Mouse (Mus musculus): ENCODE data around the gene Pate4. TPM values are rescaled to one million over a fixed set of nuclear protein-coding genes. Genes with fewer than 3 reads are reported as not detected.

Gene Pate4
- polyA plus RNA-seq, 1 experiment from 2014 or later, result not detected

DNA sequence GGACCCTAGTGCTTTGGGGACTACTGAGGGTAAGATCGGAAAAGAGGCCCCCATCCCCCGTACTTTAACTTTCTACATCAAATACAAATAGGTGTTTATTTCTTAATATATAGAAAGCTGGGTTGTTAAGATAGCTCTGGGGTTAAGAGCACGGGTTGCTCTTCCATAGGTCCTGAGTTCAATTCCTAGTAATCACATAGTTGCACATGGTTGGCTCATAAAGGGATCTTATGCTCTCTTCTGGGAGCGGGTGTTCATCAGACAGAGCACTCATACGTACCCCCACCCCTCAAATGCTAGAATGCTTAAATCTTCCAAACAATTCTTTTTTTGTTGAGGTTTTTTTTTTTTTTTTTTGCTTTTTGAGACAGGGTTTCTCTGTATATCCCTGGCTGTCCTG lies 41.1 kb downstream of the Pate4 start:
- H3K9me3 ChIP-seq (replicated peaks; ENCODE audit: control insufficient read depth, low read length), result no peaks in the 10 kb centered on the region
- no peak for ATAC-seq (replicated peaks; ENCODE audit: extremely low read depth, insufficient read depth, low FRiP score)
- 5% methylated on average over 5 of the region's 5 CpGs for WGBS
- H3K9ac ChIP-seq (ENCODE audit: low read length), result peak overlapping the region; percentile 75
- H3K4me1 ChIP-seq (ENCODE audit: control insufficient read depth, insufficient read depth, low read length), result peaks cover 5% of the 10 kb centered on the region
- H3K27ac ChIP-seq (ENCODE audit: low read length), result peak overlapping the region; percentile 90
- H3K27me3 ChIP-seq (ENCODE audit: control insufficient read depth, insufficient read depth, low read length), result peaks cover 7% of the 10 kb centered on the region
- H3K4me2 ChIP-seq (ENCODE audit: low read depth, low read length), result peak overlapping the region; percentile 69
- H3K4me3 ChIP-seq (ENCODE audit: low read length), result peak overlapping the region; percentile 74
- peaks cover 15% of the 10 kb centered on the region for H3K36me3 ChIP-seq (ENCODE audit: control insufficient read depth, insufficient read depth)

DNA sequence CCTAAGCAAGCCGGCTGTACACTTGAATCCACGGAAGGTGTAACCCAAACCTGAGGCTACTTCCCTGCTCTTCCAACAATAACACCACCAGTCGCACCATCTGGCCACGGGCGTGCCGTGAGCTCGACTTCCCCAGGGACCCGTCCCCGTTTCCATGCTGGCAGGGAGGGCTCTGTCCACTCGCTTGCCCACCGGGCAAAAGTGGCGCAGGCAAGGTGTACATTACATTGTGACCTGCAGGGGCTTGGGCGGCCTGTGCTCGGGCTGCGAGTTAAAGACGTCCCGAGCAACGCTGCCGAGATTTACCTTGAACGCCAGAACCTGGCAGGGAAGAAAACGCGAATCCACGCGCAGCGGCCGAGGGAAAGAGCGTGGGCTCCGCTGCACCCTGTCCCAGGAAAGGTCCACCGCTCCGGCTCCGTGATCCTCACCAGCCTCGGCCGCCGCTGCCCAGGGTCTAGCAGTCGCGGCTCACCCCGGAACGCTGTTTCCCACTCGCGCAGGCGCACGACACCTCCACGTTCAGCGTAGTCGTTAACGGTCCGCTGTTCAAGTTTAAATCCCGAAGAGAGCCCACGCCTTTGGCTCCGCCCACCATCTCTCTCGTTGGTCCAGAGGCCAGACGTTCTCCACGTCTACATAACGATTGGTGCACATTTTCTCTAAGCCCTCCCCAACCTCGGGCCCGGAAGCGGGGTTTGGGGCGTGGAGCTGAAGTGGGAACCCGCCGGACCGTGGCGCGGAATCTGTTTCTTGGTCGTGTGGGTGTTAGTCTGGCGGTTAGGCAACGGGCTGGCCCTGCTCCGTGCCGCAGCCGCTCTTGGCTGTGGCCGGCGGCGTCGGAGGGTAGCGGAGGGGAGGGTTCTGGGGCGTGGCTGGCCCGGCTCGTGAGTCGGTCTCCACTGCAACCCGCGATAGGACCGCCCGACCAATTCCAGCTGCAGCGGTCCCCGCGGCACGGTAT lies 41.9 kb downstream of the Pate4 start, which contains the start of the genes Pate2 and Hyls1:
Gene Pate2, plus strand, starts transcription at position 714 of the 964 bp plus-strand sequence.
Gene Hyls1, minus strand, starts transcription at position 828 of the 964 bp plus-strand sequence.
- Histone ChIP-seq H3K4me3 (ENCODE audit: low read length) (peak within 1 kb of the TSS; percentile 74), H3K27me3 (ENCODE audit: control insufficient read depth, insufficient read depth, low read length) (peaks cover 7% of the 10 kb centered on the region), H3K36me3 (ENCODE audit: control insufficient read depth, insufficient read depth) (peaks cover 15% of the 10 kb centered on the region), H3K4me1 (ENCODE audit: control insufficient read depth, insufficient read depth, low read length) (peaks cover 11% of the 10 kb centered on the region), H3K9ac (ENCODE audit: low read length) (peak within 1 kb of the TSS; percentile 85), H3K9me3 (replicated peaks; ENCODE audit: control insufficient read depth, low read length) (no peaks in the 10 kb centered on the region), H3K4me2 (ENCODE audit: low read depth, low read length) (peak within 1 kb of the TSS; percentile 71), H3K27ac (ENCODE audit: low read length) (peak within 1 kb of the TSS; percentile 90)
- ATAC-seq (replicated peaks; ENCODE audit: extremely low read depth, insufficient read depth, low FRiP score), result peak; percentile 98
- under 1% methylated on average over 86 of the region's 86 CpGs for WGBS

DNA sequence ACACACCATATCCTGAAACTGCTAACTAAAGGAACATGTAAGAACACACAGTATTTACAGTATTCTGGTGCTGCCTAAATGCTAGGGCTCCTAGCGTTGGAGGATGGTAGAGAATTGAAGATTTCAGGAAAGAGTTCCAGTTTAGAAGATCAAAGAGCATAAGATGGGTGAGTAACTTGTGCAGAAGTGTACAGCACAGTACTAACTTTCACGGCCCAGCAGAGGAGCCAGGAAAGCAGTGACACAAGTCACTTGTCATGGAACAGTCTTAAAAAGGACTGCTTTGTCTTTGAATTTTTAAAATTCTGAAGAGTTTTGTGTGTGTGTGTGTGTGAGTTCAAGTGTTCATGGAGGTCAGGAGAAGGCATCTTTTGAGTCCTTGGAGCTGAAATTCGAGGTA lies 43.7 kb downstream of the Pate4 start:
- peaks cover 8% of the 10 kb centered on the region for H3K4me1 ChIP-seq (ENCODE audit: control insufficient read depth, insufficient read depth, low read length)
- H3K9me3 ChIP-seq (replicated peaks; ENCODE audit: control insufficient read depth, low read length), result no peaks in the 10 kb centered on the region
- H3K27me3 ChIP-seq (ENCODE audit: control insufficient read depth, insufficient read depth, low read length), result no peaks in the 10 kb centered on the region
- no peak overlapping the region for H3K9ac ChIP-seq (ENCODE audit: low read length)
- WGBS, result 89% methylated on average over 3 of the region's 3 CpGs
- H3K4me2 ChIP-seq (ENCODE audit: low read depth, low read length), result no peak overlapping the region
- H3K27ac ChIP-seq (ENCODE audit: low read length), result no peak overlapping the region
- peaks cover 15% of the 10 kb centered on the region for H3K36me3 ChIP-seq (ENCODE audit: control insufficient read depth, insufficient read depth)
- no peak for ATAC-seq (replicated peaks; ENCODE audit: extremely low read depth, insufficient read depth, low FRiP score)
- no peak overlapping the region for H3K4me3 ChIP-seq (ENCODE audit: low read length)

DNA sequence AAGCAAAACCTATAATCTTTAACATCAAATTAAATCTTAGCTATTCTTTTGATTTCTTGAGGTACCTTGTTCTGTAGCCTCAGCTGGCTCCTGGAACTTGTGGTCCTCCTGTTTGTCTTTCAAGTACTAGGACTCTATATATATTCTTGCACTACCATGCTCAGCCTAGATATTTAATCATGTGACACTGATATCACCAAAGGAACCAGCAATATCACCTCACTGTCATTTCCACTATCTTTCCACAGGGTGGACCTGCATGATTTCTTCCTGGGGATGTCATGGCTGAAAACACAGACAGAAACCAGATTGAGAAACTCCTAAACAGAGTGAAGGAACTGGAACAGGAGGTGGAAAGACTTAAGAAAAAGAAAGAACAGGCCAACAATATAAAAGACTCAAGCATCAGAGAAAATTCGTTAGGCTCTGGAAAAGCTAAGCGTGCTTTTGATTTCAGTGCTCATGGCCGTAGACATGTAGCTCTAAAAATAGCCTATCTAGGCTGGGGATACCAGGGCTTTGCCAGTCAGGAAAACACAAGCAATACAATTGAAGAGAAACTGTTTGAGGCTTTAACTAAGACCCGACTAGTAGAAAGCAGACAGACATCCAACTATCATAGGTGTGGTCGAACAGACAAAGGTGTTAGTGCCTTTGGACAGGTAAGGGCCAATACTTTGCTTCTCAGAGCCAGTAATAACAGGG lies 47.1 kb downstream of the Pate4 start:
- peak overlapping the region; percentile 84 for H3K27ac ChIP-seq (ENCODE audit: low read length)
- peak overlapping the region; percentile 47; the same call in 1 of the 2 replicates for H3K9ac ChIP-seq (ENCODE audit: low read length)
- no peaks in the 10 kb centered on the region for H3K9me3 ChIP-seq (replicated peaks; ENCODE audit: control insufficient read depth, low read length)
- 46% methylated on average over 5 of the region's 5 CpGs for WGBS
- no peaks in the 10 kb centered on the region for H3K27me3 ChIP-seq (ENCODE audit: control insufficient read depth, insufficient read depth, low read length)
- H3K36me3 ChIP-seq (ENCODE audit: control insufficient read depth, insufficient read depth), result peaks cover 26% of the 10 kb centered on the region
- peak overlapping the region; percentile 22; the same call in 1 of the 2 replicates for H3K4me3 ChIP-seq (ENCODE audit: low read length)
- ATAC-seq (replicated peaks; ENCODE audit: extremely low read depth, insufficient read depth, low FRiP score), result no peak; the same call in 1 of the 2 replicates
- peak overlapping the region; percentile 58 for H3K4me2 ChIP-seq (ENCODE audit: low read depth, low read length)
- H3K4me1 ChIP-seq (ENCODE audit: control insufficient read depth, insufficient read depth, low read length), result peaks cover 16% of the 10 kb centered on the region

DNA sequence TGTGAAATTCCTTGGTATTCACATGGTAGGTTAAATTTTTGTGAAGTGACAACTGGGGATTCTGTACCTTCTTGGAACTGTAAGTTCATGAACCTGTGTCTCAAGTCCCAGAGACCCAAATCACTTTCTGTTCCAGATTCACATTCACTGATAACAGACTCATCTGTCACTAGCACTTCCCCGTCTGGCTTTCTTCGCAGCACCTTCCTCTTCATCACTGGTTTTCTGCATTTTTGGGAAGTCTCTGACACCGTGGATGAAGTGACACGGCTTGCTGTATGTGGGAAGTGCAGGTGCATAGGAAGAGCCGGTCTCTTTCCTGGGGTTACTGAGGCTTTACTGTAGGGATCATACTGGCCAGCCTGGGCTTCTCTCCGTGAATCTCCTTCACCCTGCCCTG lies 50.2 kb downstream of the Pate4 start:
- no peaks in the 10 kb centered on the region for H3K9me3 ChIP-seq (replicated peaks; ENCODE audit: control insufficient read depth, low read length)
- no peak for ATAC-seq (replicated peaks; ENCODE audit: extremely low read depth, insufficient read depth, low FRiP score)
- H3K36me3 ChIP-seq (ENCODE audit: control insufficient read depth, insufficient read depth), result peaks cover 14% of the 10 kb centered on the region
- no peak overlapping the region for H3K4me2 ChIP-seq (ENCODE audit: low read depth, low read length)
- H3K27ac ChIP-seq (ENCODE audit: low read length), result no peak overlapping the region
- H3K4me3 ChIP-seq (ENCODE audit: low read length), result no peak overlapping the region
- 83% methylated on average over 6 of the region's 6 CpGs for whole genome bisulfite sequencing
- H3K27me3 ChIP-seq (ENCODE audit: control insufficient read depth, insufficient read depth, low read length), result peaks cover 12% of the 10 kb centered on the region
- H3K9ac ChIP-seq (ENCODE audit: low read length), result no peak overlapping the region
- peaks cover 23% of the 10 kb centered on the region for H3K4me1 ChIP-seq (ENCODE audit: control insufficient read depth, insufficient read depth, low read length)

DNA sequence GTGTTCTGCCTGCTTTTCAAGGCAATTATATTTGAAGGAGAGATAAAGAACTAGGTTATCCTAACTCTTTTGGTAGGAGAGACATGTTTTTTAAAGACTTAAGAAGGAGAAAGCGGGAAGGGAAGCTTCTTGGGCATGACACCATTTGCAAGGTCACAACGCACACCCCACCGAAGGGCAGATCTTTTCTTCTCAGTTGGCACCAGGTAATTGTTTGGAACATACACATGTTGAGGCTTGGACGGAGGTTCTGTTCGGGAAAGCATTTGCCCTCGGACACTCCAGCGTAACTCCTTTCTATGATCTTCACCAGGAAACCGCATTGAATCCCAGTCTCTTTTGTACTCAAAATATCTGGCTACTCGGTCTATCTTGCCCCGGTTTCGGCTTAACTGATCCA lies 50.7 kb downstream of the Pate4 start:
- no peak overlapping the region for H3K4me3 ChIP-seq (ENCODE audit: low read length)
- H3K4me2 ChIP-seq (ENCODE audit: low read depth, low read length), result no peak overlapping the region
- no peak overlapping the region for H3K9ac ChIP-seq (ENCODE audit: low read length)
- ATAC-seq (replicated peaks; ENCODE audit: extremely low read depth, insufficient read depth, low FRiP score), result no peak
- H3K27me3 ChIP-seq (ENCODE audit: control insufficient read depth, insufficient read depth, low read length), result peaks cover 12% of the 10 kb centered on the region
- H3K36me3 ChIP-seq (ENCODE audit: control insufficient read depth, insufficient read depth), result peaks cover 11% of the 10 kb centered on the region
- no peak overlapping the region for H3K27ac ChIP-seq (ENCODE audit: low read length)
- H3K9me3 ChIP-seq (replicated peaks; ENCODE audit: control insufficient read depth, low read length), result no peaks in the 10 kb centered on the region
- WGBS, result 91% methylated on average over 11 of the region's 11 CpGs
- H3K4me1 ChIP-seq (ENCODE audit: control insufficient read depth, insufficient read depth, low read length), result peaks cover 23% of the 10 kb centered on the region

DNA sequence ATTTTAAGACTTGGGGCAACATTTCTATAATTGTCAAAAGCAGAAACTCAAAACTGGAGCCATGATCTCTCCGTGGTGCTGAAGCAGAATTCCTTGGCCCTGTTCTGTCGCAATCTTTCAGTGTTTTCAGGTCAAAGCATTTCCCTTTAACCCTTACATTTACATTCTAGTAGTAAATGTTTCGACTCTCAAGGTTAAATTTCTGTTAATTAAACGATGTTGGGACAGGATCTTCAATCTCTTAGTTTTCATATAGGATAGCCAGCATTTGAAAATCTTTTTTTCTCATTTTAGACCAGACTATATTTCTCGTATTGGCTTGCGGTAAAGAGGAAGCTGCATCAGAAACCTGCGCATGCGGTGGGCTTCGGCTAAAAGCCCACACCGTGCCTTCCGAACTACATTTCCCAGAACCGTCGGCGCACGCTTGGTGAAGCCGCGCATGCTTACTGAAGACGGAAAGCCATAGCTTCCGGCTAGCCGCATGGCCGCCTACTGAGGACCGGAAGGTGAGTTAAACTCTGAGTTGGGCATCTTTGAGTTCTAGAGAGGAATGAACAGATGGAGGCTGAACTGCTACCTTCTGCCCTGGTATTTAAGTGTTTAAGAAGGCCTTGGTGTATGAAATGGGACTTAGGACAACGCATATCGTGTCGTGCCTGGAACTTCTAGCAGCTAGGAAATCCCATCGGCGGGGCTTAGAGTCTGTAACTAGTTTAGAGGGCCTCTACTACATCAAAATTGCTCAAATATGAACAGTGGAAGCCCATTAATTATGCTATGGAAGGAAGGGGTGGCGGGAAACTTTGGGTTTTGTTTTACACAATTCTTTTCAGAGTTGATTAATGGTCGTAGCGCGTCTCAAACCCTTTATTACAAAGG lies 52.5 kb downstream of the Pate4 start:
- H3K36me3 ChIP-seq (ENCODE audit: control insufficient read depth, insufficient read depth), result peaks cover 11% of the 10 kb centered on the region
- 2% methylated on average over 31 of the region's 31 CpGs for WGBS

DNA sequence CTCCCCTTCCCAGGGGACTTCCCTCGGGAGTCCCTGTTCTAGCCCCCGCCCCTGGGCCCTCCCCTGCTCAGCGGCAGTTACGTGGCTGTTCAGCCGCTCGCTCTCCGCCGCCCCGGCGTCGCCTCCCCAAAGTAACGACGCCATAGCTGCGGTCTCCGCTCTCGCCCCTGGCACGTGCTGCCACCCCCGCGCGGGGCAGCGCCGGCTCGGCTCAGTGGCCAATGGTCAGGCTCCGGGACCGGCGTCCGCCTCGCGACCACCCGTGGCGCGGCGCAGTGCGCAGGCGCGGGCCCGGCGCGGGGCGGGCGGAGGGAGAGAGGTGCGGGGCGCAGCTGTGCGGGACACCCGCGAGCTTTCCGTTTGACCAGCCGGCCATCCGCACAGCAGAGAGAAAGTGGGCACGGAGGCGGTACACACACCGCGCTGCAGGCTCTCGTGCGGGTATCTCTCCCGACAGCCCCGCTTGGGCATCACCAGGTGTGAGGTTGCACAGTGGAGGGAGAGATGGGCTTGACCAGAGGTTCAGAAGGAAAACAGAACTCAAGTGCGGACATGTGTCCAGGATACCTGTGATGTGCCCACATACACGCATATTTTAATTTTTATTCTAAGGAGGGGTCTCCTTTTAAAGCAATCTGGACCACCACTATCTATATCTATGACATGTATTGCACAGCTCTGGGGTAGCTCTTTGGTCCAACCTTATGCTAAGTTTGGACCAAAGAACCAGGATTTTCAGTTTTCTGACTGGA lies 53.3 kb downstream of the Pate4 start, which contains the start of the genes Ddx25 and Pus3:
Gene Ddx25, minus strand, starts transcription at position 272 of the 752 bp plus-strand sequence.
Gene Pus3, plus strand, starts transcription at position 339 of the 752 bp plus-strand sequence.
- no peaks in the 10 kb centered on the region for H3K9me3 ChIP-seq (replicated peaks; ENCODE audit: control insufficient read depth, low read length)
- peaks cover 17% of the 10 kb centered on the region for H3K27me3 ChIP-seq (ENCODE audit: control insufficient read depth, insufficient read depth, low read length)
- peak within 1 kb of the TSS; percentile 94 for H3K4me3 ChIP-seq (ENCODE audit: low read length)
- peak within 1 kb of the TSS; percentile 95 for H3K4me2 ChIP-seq (ENCODE audit: low read depth, low read length)
- peak within 1 kb of the TSS; percentile 83 for H3K9ac ChIP-seq (ENCODE audit: low read length)
- WGBS, result 1% methylated on average over 52 of the region's 59 CpGs
- peak; percentile 56 for ATAC-seq (replicated peaks; ENCODE audit: extremely low read depth, insufficient read depth, low FRiP score)
- peaks cover 20% of the 10 kb centered on the region for H3K4me1 ChIP-seq (ENCODE audit: control insufficient read depth, insufficient read depth, low read length)
- H3K27ac ChIP-seq (ENCODE audit: low read length), result peak within 1 kb of the TSS; percentile 77
- H3K36me3 ChIP-seq (ENCODE audit: control insufficient read depth, insufficient read depth), result peaks cover 11% of the 10 kb centered on the region

More for the DNA sequence above, 52.5 kb downstream of the Pate4 start:
- Histone ChIP-seq H3K4me1 (ENCODE audit: control insufficient read depth, insufficient read depth, low read length) (peaks cover 18% of the 10 kb centered on the region), H3K9me3 (replicated peaks; ENCODE audit: control insufficient read depth, low read length) (no peaks in the 10 kb centered on the region), H3K27me3 (ENCODE audit: control insufficient read depth, insufficient read depth, low read length) (peaks cover 17% of the 10 kb centered on the region), H3K4me2 (ENCODE audit: low read depth, low read length) (peak overlapping the region; percentile 95), H3K27ac (ENCODE audit: low read length) (peak overlapping the region; percentile 77), H3K4me3 (ENCODE audit: low read length) (peak overlapping the region; percentile 94), H3K9ac (ENCODE audit: low read length) (peak overlapping the region; percentile 83)
- ATAC-seq (replicated peaks; ENCODE audit: extremely low read depth, insufficient read depth, low FRiP score), result peak; percentile 83

All from heart, embryonic 16.5 days (tissue).